Mouse (Mus musculus): ENCODE measurements at regions not wholly inside any gene's neighbourhood (a gene's known extent, or its start where the extent isn't known, plus 50 kb on each side); places are given as distances from the start of the nearest gene placed in this dataset.

GRCm38 (mm10) chr19:23044510-23045464, 96.2 kb upstream of the Klf9 start:
- DNase-seq, result no peak

- DNase-seq, result peak; percentile 62
Measured at GRCm38 (mm10) chr19:23051456-23051855, 89.6 kb upstream of the Klf9 start.

GRCm38 (mm10) chr19:23054440-23054839, 86.6 kb upstream of the Klf9 start:
- no peak for DNase-seq

GRCm38 (mm10) chr19:23055916-23056805, 84.9 kb upstream of the Klf9 start:
- no peak for DNase-seq

- peak; percentile 88 for DNase-seq
Measured at GRCm38 (mm10) chr19:23056851-23057707, 83.9 kb upstream of the Klf9 start.

- peak; percentile 71 for DNase-seq
Measured at GRCm38 (mm10) chr19:23057739-23058501, 83.1 kb upstream of the Klf9 start.

DNA sequence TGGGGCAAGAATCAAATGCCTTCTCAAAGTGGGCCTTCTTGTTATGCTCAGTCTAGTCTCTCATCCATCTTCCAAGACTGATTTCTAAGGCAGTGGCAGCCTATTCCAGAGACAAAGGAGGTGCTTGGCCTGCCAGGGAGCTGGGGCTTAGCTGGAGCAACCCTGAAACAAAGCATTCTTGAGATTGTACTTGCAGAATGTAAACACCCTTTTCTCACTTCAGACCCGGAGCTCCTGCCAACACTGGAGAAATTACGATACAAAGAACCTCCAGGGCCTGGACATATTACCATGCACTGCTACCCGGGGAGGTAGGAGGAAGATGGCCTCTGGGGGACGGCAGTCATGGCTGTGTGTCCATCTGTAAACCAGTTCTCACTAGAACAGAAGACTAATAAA, 82.5 kb upstream of the Klf9 start:
- DNase-seq, result no peak

DNA sequence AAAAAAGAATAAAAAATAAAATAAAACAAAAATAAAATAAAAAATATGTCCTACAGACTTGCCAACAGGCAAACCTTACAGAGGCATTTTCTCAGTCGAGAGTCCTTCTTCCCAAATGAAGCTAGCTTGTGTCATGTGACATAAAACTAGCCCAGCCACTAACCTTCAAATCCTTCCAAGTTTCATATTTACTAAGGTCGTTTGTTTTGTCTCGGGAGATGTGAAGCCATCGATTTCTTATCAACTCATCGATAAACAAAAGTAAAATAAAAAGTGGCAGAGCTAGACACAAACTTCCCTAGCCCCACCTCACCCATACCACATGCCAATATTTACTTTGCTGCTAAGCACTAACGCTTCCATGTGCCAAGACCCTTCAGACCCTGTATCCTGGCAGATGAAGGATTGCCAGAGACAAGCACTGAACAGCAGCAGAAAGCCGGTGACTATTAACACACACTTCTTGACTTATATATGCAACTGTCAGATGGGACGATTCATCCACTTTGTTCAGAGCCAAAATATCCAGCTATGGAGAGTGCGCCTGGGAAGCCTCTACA, 79.9 kb upstream of the Klf9 start:
- DNase-seq, result no peak

- no peak for DNase-seq
Measured at GRCm38 (mm10) chr19:23061906-23062305, 79.1 kb upstream of the Klf9 start.

DNA sequence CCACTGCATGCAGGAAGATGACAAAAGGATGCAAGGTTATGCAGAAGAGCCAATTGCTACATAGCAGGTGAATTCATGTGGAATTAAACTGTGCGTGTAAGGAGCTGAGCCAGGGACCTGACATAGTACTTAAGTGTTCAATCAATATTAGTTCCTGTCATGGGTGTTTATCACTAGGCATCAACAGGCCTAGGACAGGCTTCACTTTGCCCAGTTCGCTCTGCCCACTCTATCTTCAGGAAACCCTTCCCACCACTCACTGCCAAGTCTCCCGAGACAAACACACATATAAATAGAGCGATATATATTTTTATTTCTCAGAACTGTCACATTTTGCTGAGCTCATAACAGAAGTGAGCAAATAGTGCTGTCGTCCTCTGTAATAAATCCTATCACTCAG, 78.2 kb upstream of the Klf9 start:
- DNase-seq, result no peak

GRCm38 (mm10) chr19:23065548-23065947, 75.5 kb upstream of the Klf9 start:
- DNase-seq, result peak; percentile 88

DNA sequence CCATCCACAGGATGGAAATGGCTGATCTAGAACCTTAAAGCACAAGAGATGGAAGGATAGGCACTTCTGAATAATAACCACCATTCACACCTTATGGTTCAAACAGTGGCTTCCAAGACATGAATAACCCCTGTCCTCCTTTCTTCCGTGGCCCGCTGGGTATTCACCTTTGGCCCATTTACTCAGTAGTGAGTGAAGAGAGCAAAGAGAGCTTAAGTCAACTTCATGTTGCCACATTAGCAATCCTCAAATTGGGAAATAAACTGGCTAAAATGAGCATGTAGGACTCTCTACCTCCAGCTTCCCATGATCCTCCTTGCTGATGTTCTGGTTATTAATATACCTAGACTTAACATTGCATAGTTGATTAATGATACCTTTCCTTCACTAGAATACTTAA, 74.3 kb upstream of the Klf9 start:
- DNase-seq, result peak; percentile 87

- DNase-seq, result no peak
Measured at GRCm38 (mm10) chr19:23068600-23068999, 72.4 kb upstream of the Klf9 start.

GRCm38 (mm10) chr19:23069656-23070055, 71.4 kb upstream of the Klf9 start:
- DNase-seq, result no peak

GRCm38 (mm10) chr19:23071000-23071399, 70.0 kb upstream of the Klf9 start:
- no peak for DNase-seq

DNA sequence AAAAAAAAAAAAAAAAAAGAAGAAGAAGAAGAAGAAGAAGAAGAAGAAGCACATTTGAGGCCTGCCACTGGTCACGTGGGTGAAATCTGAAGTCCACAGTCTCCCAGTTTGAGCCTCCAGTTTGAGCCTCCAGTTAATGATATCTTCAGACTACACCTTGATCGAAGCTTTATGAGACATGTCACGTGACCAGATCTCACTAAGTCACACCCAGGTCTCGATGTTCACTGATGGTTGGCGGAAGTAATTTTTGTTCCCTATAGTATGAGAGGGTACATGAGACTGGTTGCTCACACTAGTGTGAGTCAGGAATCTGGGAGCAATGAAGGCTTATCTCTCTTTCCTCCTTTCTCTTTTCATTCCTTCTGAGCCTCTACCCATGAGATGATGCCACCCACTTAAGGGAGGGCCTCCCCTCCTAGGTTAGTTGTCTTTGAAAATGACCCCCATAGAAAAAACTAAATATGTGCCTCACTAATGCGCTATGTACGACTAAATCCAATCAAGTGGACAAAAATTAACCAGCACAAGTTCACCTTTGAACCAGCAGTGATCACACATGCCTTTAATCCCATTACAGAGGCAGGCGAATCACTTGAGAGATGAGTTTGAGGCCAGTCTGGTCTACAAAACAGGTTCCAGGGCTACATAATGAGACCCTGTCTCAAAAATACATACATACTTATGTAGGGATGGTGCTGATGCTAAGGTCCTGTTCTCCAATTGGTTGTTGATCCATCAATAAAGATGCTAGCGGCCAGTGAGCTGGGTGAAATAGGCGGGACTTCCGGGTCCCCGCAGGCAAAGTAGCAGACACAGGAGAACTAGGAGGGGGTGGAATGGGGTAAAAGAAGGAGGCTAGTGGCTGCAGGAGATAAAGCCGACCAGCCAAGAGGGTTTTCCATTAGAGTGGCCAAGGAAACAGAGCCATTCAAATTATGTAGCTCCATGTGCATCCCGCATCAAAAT, 66.1 kb upstream of the Klf9 start:
- DNase-seq, result peak; percentile 87

DNA sequence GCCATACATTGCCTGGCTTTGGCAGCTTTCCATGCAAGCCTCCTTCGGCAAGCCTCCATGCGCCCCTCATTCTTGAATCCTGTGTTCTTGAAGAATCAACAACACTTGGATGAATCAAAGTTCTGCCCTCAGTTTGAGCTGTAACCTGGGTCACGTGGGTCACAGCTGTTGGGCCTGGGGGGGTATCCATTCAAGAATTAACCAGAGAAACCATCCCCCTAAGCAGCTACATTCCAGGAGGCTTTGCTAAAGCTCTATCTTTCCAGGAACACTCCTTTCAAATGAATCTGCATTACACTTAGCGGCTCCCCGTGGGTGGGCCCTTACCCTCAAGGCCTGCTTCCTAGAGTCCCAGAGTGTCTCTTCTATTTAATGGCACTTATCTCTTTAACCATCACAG, 65.2 kb upstream of the Klf9 start:
- DNase-seq, result peak; percentile 85

- DNase-seq, result no peak
Measured at GRCm38 (mm10) chr19:23085173-23085660, 55.8 kb upstream of the Klf9 start.

DNA sequence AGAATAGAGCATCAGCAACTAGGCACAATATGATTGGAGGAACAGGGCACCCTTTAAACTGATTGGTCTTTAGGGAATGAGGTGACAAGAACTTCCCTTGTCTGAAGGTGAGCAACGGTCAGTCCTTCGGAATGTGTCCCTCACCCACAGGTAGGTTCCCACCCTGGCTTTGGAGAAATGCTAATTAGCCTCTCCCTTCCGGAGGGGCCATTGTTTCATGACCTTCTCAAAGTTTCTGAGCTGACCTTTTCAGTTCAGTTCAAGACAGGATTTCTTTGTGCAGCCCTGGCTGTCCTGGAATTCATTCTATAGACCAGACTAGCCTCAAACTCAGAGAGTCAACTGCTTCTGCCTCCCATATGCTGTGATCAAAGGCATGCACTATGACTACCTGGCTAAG, 53.5 kb upstream of the Klf9 start:
- no peak for DNase-seq

GRCm38 (mm10) chr19:23089081-23089480, 51.9 kb upstream of the Klf9 start:
- no peak for DNase-seq

Data from kidney, adult 9 months (tissue).